Mouse (Mus musculus) neural tube, embryonic 14.5 days (tissue): ENCODE results near the gene Zbtb40. TPM values are rescaled to one million over a fixed set of nuclear protein-coding genes. Genes with fewer than 3 reads are reported as not detected.

Experiments
- ATAC-seq: fragments of 200-750 bp; cut with Nextera tagmentation; 2 replicates; pipeline ENCODE4 v1.8.0; 2017; ENCODE audit warnings: low read depth, mild to moderate bottlenecking, moderate TSS enrichment, moderate library complexity
- H3K27ac ChIP-seq: fragments of 300-500 bp; sonication (generic); 2 replicates; pipeline ENCODE4 v1.5.1; 2014; ENCODE audit warnings: low read depth, mild to moderate bottlenecking, control low read depth, low read length, moderate library complexity, mixed read lengths
- H3K27me3 ChIP-seq: fragments of 300-500 bp; sonication (generic); 2 replicates; pipeline ENCODE4 v1.6.1; 2014; ENCODE audit warnings: low read length; ENCODE audit not compliant: control insufficient read depth, insufficient read depth
- H3K36me3 ChIP-seq: fragments of 300-500 bp; sonication (generic); 2 replicates; pipeline ENCODE4 v1.6.1; 2014; ENCODE audit warnings: low read length, mixed read lengths; ENCODE audit not compliant: control insufficient read depth, insufficient read depth
- H3K4me1 ChIP-seq: fragments of 300-500 bp; sonication (generic); 2 replicates; pipeline ENCODE4 v1.6.1; 2014; ENCODE audit warnings: low read length; ENCODE audit not compliant: control insufficient read depth, insufficient read depth
- H3K4me2 ChIP-seq: fragments of 300-500 bp; sonication (generic); 2 replicates; pipeline ENCODE4 v1.6.1; 2014; ENCODE audit warnings: mild to moderate bottlenecking, low read depth, low read length, control low read depth
- H3K4me3 ChIP-seq: fragments of 300-500 bp; sonication (generic); 2 replicates; pipeline ENCODE4 v1.5.1; 2014; ENCODE audit warnings: low read depth, low read length, control low read depth, mixed read lengths
- H3K9ac ChIP-seq: fragments of 300-500 bp; sonication (generic); replicated peaks from 2 replicates; pipeline ENCODE4 v1.6.1; 2014; ENCODE audit warnings: low read depth, mild to moderate bottlenecking, control low read depth, low read length, mixed read lengths
- H3K9me3 ChIP-seq: fragments of 300-500 bp; sonication (generic); 2 replicates; pipeline ENCODE4 v1.6.1; 2016; ENCODE audit warnings: low read length; ENCODE audit not compliant: control insufficient read depth
- WGBS: fragments of 180-500 bp; shearing (Covaris S2); extraction: QIAGEN DNeasy Blood & Tissue Kit; methylation state at CpG from one replicate; pipeline ENCODE4 v1.1.7; 2014; 5-methylcytosine and 5-hydroxymethylcytosine counted together
- polyA plus RNA-seq: library from polyadenylated mRNA; unstranded; fragments of >200 nt; fragmentation: Nextera tagmentation; extraction: Ambion mirVana; gene quantifications from 2 replicates; pipeline ENCODE4 v1.2.1, GENCODE M21; 2014

Gene Zbtb40
- polyA plus RNA-seq = 4.7 and 4.8 TPM in 2 replicates

DNA sequence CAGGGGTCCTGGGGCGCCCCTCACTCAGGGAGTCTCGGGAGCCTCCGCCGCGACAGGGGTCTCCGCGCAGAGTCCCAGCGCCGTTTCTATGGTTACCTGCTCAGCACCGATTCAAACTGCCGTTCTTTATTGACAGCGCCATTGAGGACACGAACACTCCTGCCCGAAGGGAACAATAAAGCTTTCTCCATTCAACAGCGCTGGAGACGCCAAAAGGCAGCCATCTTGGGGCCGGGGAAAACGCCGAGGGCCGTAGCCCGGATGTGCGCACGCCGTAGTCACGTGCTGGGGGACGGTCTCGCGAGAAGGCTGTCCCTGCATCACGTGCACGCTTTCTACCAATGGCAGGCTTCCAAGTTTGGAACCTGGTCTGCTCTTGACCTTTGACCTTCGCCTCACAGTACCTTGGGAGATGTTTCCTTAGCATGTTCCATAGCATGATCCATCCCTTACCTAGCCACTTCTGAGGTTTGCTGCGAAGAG lies at the start of gene Zbtb40:
Gene Zbtb40 (minus strand): TSS at position 252 of the 483 bp plus-strand sequence.
- no peaks in the 10 kb centered on the region for H3K36me3 ChIP-seq
- peaks cover 10% of the 10 kb centered on the region; the same call in 1 of the 2 replicates for H3K27me3 ChIP-seq
- peak within 1 kb of the TSS; percentile 87 for H3K27ac ChIP-seq
- peak within 1 kb of the TSS; percentile 94 for H3K4me3 ChIP-seq
- 2% methylated on average over 32 of the region's 32 CpGs for WGBS
- peak; percentile 98 for ATAC-seq
- H3K9ac ChIP-seq = peak within 1 kb of the TSS; percentile 70
- H3K9me3 ChIP-seq = no peaks in the 10 kb centered on the region
- H3K4me1 ChIP-seq = peaks cover 12% of the 10 kb centered on the region
- peak within 1 kb of the TSS; percentile 74 for H3K4me2 ChIP-seq

DNA sequence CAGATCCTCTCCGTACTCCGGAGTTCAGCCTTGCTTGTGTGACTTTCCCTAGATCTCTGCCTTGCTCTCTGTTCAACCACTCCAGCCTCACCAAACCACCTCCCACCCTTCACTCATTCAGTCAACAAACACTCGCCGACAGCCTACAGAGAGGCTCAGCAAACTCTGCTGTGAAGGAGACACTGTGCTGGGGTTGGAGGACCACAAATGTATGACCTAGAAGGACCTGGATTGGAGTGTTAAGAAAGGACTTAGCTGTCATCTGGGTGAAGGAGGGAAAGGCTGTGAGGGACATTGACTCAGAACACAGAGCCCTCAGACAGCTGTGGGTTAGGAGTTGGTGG lies 49.4 kb upstream of the Zbtb40 start:
- Histone ChIP-seq H3K4me2 (no peak overlapping the region), H3K9ac (no peak overlapping the region), H3K36me3 (no peaks in the 10 kb centered on the region), H3K4me3 (no peak overlapping the region), H3K27me3 (no peaks in the 10 kb centered on the region), H3K4me1 (no peaks in the 10 kb centered on the region), H3K27ac (no peak overlapping the region), H3K9me3 (no peaks in the 10 kb centered on the region)
- ATAC-seq = no peak
- 86% methylated on average over 4 of the region's 4 CpGs for WGBS

DNA sequence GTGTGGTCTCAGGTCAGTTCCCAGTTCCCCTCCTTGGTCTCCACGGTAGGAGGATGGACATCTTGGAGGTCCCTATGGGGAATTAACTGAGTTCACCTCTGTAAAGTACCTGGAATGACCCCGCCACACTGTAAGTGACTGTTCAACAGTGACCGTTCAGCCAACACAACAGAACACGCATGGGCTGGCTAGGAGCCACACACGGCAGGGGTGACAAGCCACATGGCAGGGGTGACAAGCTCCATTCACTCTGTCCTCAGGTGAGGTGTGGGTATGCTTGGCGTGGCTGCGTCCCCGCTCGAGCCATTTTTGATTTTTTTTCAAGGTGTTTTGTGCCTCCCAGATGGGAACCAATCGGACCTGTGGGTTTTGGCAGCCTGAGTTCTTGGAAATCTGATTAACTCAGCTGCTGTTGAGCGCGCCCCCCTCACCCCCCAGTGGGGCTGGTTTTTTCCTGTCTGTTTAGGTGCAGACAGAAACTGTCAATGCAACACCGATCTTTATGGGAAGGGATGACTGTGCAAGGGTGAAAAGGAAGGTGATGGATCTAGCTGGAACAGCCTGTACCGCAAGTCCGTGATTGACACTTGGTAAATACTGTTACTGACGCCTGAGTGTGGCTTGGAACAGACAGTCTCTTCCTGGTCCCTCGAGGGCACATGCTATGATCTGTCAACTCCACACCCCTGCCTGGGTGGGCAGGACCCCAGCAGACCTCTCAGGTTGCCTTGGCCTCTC lies 48.8 kb upstream of the Zbtb40 start:
- Histone ChIP-seq H3K4me1 (no peaks in the 10 kb centered on the region), H3K4me2 (no peak overlapping the region), H3K9ac (no peak overlapping the region), H3K9me3 (no peaks in the 10 kb centered on the region), H3K36me3 (no peaks in the 10 kb centered on the region), H3K4me3 (no peak overlapping the region), H3K27ac (no peak overlapping the region), H3K27me3 (no peaks in the 10 kb centered on the region)
- 89% methylated on average over 17 of the region's 17 CpGs for WGBS
- no peak for ATAC-seq

DNA sequence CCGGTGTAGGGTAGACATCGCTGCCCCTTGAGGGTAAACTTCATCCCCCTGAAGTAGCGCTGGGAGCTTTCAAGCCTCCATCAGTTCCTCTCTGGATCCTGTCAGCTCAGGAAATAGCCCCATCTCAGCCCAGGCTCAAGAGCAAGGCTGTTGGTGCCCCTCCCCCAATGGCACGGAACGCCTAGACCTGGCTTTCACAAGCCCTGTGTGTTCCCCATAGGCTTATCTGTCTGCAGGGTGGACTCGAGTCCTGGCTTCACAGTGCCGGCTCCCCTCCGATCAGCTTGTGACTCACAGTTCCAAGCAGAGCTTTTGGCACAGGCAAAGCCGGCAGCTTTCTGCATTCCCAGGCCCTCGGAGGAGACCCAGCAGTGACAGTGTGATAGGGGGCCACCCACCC lies 47.8 kb upstream of the Zbtb40 start:
- ATAC-seq = no peak
- no peaks in the 10 kb centered on the region for H3K36me3 ChIP-seq
- no peak overlapping the region for H3K4me3 ChIP-seq
- H3K9ac ChIP-seq = no peak overlapping the region
- no peaks in the 10 kb centered on the region for H3K27me3 ChIP-seq
- no peaks in the 10 kb centered on the region for H3K4me1 ChIP-seq
- no peak overlapping the region for H3K27ac ChIP-seq
- 67% methylated on average over 10 of the region's 10 CpGs for WGBS
- no peak overlapping the region for H3K4me2 ChIP-seq
- H3K9me3 ChIP-seq = no peaks in the 10 kb centered on the region

DNA sequence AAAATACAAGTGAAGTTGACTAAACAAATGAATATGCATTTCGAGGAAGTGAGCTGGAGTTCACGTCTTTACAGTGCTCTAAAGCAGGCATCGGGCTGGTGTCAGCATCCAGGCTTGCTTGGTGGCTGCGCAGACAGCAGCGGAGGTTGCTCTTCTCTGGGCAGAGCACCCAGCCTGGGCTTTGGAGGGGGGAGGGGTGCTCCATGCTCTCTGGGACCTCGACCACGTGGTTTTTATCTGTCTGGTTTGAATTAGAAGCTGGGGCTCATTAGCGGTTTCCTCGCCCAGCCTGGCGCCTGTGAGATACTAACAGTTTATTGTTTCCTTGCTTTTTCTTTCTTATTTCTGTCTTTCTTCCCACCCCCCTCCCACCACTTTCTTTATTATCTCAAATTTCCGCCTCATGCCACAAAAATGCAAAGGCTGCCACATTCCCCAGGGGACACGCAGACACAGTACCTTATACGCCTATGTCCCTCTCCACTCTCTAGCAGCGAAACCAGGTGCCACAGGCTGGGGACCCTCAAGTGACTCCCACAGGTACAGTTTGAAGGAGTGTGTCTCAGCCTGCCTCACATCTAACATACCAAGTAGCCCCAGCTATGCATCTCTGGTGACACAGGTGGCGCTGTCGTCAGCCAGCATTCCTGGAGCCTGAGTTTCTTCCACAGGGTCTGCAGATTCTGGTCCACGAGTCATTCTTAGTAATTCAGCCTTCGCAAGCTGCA lies 36.6 kb upstream of the Zbtb40 start:
- Histone ChIP-seq H3K36me3 (no peaks in the 10 kb centered on the region), H3K9ac (no peak overlapping the region), H3K4me2 (no peak overlapping the region), H3K4me3 (no peak overlapping the region), H3K27me3 (no peaks in the 10 kb centered on the region), H3K27ac (no peak overlapping the region), H3K9me3 (no peaks in the 10 kb centered on the region), H3K4me1 (no peaks in the 10 kb centered on the region)
- 49% methylated on average over 18 of the region's 18 CpGs for WGBS
- no peak for ATAC-seq

DNA sequence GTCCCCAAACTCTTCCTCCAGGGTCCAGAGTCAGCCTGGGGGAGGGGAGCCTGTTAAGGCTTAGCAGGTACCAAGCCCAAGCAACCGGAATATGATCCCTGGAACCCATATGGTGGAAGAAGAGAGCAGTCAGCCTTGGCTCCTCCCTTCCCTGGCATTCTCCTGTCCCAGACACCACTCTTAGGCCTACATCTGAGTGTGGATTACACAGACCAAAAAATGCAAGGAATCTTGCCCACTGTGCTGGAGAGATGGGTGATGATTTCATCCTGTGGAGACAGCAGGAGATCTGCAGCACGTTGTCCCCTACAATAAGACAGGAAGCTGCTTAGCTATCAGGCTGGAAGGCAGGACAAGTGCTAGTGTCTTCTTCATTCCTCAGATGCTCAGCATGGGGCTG lies 34.3 kb upstream of the Zbtb40 start:
- Histone ChIP-seq H3K9ac (no peak overlapping the region), H3K4me2 (no peak overlapping the region), H3K36me3 (no peaks in the 10 kb centered on the region), H3K9me3 (no peaks in the 10 kb centered on the region), H3K4me1 (no peaks in the 10 kb centered on the region), H3K4me3 (no peak overlapping the region), H3K27me3 (no peaks in the 10 kb centered on the region), H3K27ac (no peak overlapping the region)
- WGBS = 69% methylated on average over 2 of the region's 2 CpGs
- no peak for ATAC-seq

DNA sequence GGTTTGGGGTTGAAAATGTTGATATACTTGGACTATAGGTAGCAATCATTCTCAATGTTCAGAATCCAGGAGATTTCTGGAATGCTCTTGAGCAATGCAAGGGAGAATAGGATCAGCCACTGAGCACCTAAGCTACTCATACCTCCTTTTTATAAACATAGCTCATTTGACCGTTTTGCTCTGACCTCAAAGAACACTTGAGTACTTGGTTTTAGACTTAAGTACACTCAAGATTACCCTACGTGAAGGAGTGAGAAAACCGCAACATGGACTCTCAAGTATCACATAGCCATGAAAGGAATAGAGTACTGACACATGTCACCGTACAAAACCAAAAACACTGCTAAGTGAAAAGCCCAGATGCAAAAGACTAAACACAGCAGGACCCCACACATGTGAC lies 32.8 kb upstream of the Zbtb40 start:
- H3K4me3 ChIP-seq = no peak overlapping the region
- H3K36me3 ChIP-seq = no peaks in the 10 kb centered on the region
- H3K4me1 ChIP-seq = no peaks in the 10 kb centered on the region
- no peaks in the 10 kb centered on the region for H3K27me3 ChIP-seq
- no peak overlapping the region for H3K9ac ChIP-seq
- H3K27ac ChIP-seq = no peak overlapping the region
- 98% methylated on average over 4 of the region's 4 CpGs for WGBS
- H3K9me3 ChIP-seq = no peaks in the 10 kb centered on the region
- no peak for ATAC-seq
- H3K4me2 ChIP-seq = no peak overlapping the region

DNA sequence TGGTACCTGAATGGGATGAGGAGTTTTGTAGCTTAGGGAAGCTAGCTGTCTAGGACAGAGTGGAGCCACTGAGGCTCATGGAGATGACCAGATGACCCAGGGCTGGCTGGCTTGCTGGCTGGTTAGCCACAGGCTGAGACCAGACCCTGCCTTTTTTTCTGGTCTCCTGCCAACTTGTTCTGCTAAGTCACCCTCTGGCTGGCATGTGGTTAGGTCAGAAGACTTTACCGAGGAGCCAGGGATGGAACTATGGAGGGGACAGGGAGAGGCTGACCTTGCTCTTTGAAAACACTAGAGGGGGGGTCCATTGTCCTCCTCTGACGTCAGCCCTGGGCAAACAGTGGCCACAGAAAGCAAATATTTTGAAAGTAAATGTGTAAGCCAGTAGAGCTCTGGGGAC lies 28.6 kb upstream of the Zbtb40 start:
- no peak overlapping the region for H3K9ac ChIP-seq
- no peak overlapping the region for H3K27ac ChIP-seq
- WGBS = 33% methylated on average over 2 of the region's 2 CpGs
- no peaks in the 10 kb centered on the region for H3K27me3 ChIP-seq
- no peaks in the 10 kb centered on the region for H3K36me3 ChIP-seq
- H3K4me1 ChIP-seq = no peaks in the 10 kb centered on the region
- ATAC-seq = no peak
- no peaks in the 10 kb centered on the region for H3K9me3 ChIP-seq
- H3K4me3 ChIP-seq = no peak overlapping the region
- no peak overlapping the region for H3K4me2 ChIP-seq

DNA sequence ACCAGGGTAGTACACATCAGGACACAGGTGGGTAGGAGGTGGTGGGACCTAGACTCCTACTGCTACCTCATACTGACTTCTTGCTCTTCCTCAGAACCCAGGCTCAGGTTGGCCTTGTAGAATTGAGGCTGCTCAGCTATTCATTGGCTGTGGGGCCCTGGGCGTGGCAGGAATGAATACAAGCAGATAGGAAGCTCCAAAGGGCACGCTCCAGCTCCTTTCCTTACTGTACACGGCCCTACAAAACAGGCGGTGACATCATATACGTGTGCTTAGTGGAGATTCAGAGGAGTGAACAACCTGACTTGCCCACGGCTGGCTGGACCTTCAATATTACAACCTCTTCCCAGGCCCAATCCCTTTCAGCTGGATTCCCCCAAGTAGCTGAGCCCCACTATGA lies 22.6 kb upstream of the Zbtb40 start:
- no peak for ATAC-seq
- Histone ChIP-seq H3K9ac (no peak overlapping the region), H3K9me3 (no peaks in the 10 kb centered on the region), H3K4me3 (no peak overlapping the region), H3K27me3 (no peaks in the 10 kb centered on the region; the same call in 1 of the 2 replicates), H3K4me2 (no peak overlapping the region), H3K4me1 (no peaks in the 10 kb centered on the region; the same call in 1 of the 2 replicates), H3K27ac (no peak overlapping the region), H3K36me3 (no peaks in the 10 kb centered on the region)
- 89% methylated on average over 6 of the region's 6 CpGs for WGBS
